Mouse (Mus musculus) cerebellum, adult 2 months (tissue): Measurements from ENCODE around the gene Ccnd1. TPM values are rescaled to one million over a fixed set of nuclear protein-coding genes. Genes with fewer than 3 reads are reported as not detected.

Experiments
- DNase-seq, 2 experiments: peaks; one replicate each; pipeline ENCODE4 v3.0.0; 2021
- H3K27ac ChIP-seq: fragments of 200-500 bp; 2 replicates; pipeline ENCODE4 v1.5.1; 2012; ENCODE audit warnings: low read length, control low read depth, inconsistent platforms; ENCODE audit not compliant: insufficient read depth
- H3K27me3 ChIP-seq: fragments of 200-500 bp; 2 replicates; pipeline ENCODE4 v1.6.1; 2012; ENCODE audit warnings: inconsistent platforms, mild to moderate bottlenecking, low read length, moderate library complexity; ENCODE audit not compliant: control insufficient read depth, insufficient read depth
- H3K4me1 ChIP-seq: fragments of 200-500 bp; 2 replicates; pipeline ENCODE4 v1.6.1; 2011; ENCODE audit warnings: low read length; ENCODE audit not compliant: control insufficient read depth, insufficient read depth
- H3K4me3 ChIP-seq: fragments of 200-500 bp; replicated peaks from 2 replicates; pipeline ENCODE3; 2011; ENCODE audit warnings: mild to moderate bottlenecking, low read depth, low read length, control low read depth; ENCODE audit not compliant: insufficient read depth
- CTCF ChIP-seq: fragments of 200-500 bp; IDR thresholded peaks from 2 replicates; pipeline ENCODE4 v1.5.1; 2011; ENCODE audit warnings: low read depth, mild to moderate bottlenecking, control low read depth, low read length, moderate library complexity, borderline replicate concordance; ENCODE audit not compliant: insufficient read depth
- POLR2A ChIP-seq: fragments of 200-500 bp; IDR thresholded peaks from 2 replicates; pipeline ENCODE4 v1.6.1; 2011; ENCODE audit warnings: low read length, control low read depth, borderline replicate concordance; ENCODE audit not compliant: insufficient read depth
- WGBS: fragments of 180-500 bp; shearing (Covaris S2); methylation state at CpG from one replicate; pipeline ENCODE4 v1.1.7; 2018; 5-methylcytosine and 5-hydroxymethylcytosine counted together
- polyA plus RNA-seq: library from polyadenylated mRNA; depleted of rRNA; stranded (reverse); fragments of >200 nt; gene quantifications from 2 replicates; pipeline ENCODE4 v1.2.3, GENCODE M21; 2012

Ccnd1 gene
- polyA plus RNA-seq, 1 experiment = 23.1 TPM

- WGBS = under 1% methylated on average over 45 of the region's 45 CpGs
- peaks cover 3% of the 10 kb centered on the region; the same call in 1 of the 2 replicates for H3K27me3 ChIP-seq
These were observed 3.5 kb upstream of the Ccnd1 start for GRCm38 (mm10) chr7:144943254-144943653.

GRCm38 (mm10) chr7:144942744-144943135, 3.0 kb upstream of the Ccnd1 start:
- no peak for TF ChIP-seq CTCF
- TF ChIP-seq POLR2A = no peak
- peaks cover 3% of the 10 kb centered on the region; the same call in 1 of the 2 replicates for H3K27me3 ChIP-seq
- WGBS = 2% methylated on average over 20 of the region's 20 CpGs
- peak overlapping the region; percentile 25 for H3K4me3 ChIP-seq
- H3K27ac ChIP-seq = no peak overlapping the region
- DNase-seq = no peak
- peaks cover 6% of the 10 kb centered on the region for H3K4me1 ChIP-seq

More at GRCm38 (mm10) chr7:144943254-144943653, 3.5 kb upstream of the Ccnd1 start:
- no peak for TF ChIP-seq CTCF
- TF ChIP-seq POLR2A = no peak
- Histone ChIP-seq H3K4me1 (peaks cover 6% of the 10 kb centered on the region), H3K4me3 (peak overlapping the region; percentile 25), H3K27ac (no peak overlapping the region)
- DNase-seq = peak; percentile 62 to 63

- 2% methylated on average over 35 of the region's 35 CpGs for WGBS
- H3K27ac ChIP-seq = no peak overlapping the region
- no peak overlapping the region for H3K4me3 ChIP-seq
- H3K4me1 ChIP-seq = peaks cover 6% of the 10 kb centered on the region
- peaks cover 3% of the 10 kb centered on the region; the same call in 1 of the 2 replicates for H3K27me3 ChIP-seq
- DNase-seq = peak in 1 of 2 experiments; percentile 13
- no peak for TF ChIP-seq CTCF
- TF ChIP-seq POLR2A = no peak
These were observed 2.5 kb upstream of the Ccnd1 start for GRCm38 (mm10) chr7:144942071-144942743.

- peaks cover 3% of the 10 kb centered on the region; the same call in 1 of the 2 replicates for H3K27me3 ChIP-seq
- peak overlapping the region; percentile 11 for H3K4me3 ChIP-seq
- H3K4me1 ChIP-seq = peaks cover 13% of the 10 kb centered on the region
- TF ChIP-seq POLR2A (no peak), CTCF (no peak)
- 1% methylated on average over 39 of the region's 39 CpGs for WGBS
- peak; percentile 41 to 43 for DNase-seq
- H3K27ac ChIP-seq = no peak overlapping the region
These were observed 1.6 kb upstream of the Ccnd1 start for GRCm38 (mm10) chr7:144941242-144941831.

- TF ChIP-seq POLR2A (no peak), CTCF (no peak)
- no peak for DNase-seq
- WGBS = 3% methylated on average over 11 of the region's 11 CpGs
- Histone ChIP-seq H3K4me1 (peaks cover 20% of the 10 kb centered on the region), H3K4me3 (no peak overlapping the region), H3K27me3 (peaks cover 3% of the 10 kb centered on the region; the same call in 1 of the 2 replicates), H3K27ac (no peak overlapping the region)
These were observed 860 bp upstream of the Ccnd1 start for GRCm38 (mm10) chr7:144940585-144940984.

GRCm38 (mm10) chr7:144940003-144940571, 362 bp upstream of the Ccnd1 start:
- no peak overlapping the region for H3K27ac ChIP-seq
- 2% methylated on average over 22 of the region's 22 CpGs for WGBS

GRCm38 (mm10) chr7:144938661-144939343, 923 bp downstream of the Ccnd1 start:
- H3K27me3 ChIP-seq = peaks cover 3% of the 10 kb centered on the region; the same call in 1 of the 2 replicates
- WGBS = 2% methylated on average over 32 of the region's 32 CpGs
- H3K4me1 ChIP-seq = peaks cover 25% of the 10 kb centered on the region
- TF ChIP-seq POLR2A (no peak), CTCF (no peak)
- H3K27ac ChIP-seq = no peak overlapping the region
- no peak for DNase-seq
- H3K4me3 ChIP-seq = peak overlapping the region; percentile 87

More at GRCm38 (mm10) chr7:144940003-144940571, 362 bp upstream of the Ccnd1 start:
- peaks cover 3% of the 10 kb centered on the region; the same call in 1 of the 2 replicates for H3K27me3 ChIP-seq
- H3K4me3 ChIP-seq = no peak overlapping the region
- no peak for DNase-seq
- no peak for TF ChIP-seq CTCF
- TF ChIP-seq POLR2A = no peak
- H3K4me1 ChIP-seq = peaks cover 20% of the 10 kb centered on the region
